Mouse (Mus musculus) CH12F3 (cell line): ENCODE results near the gene Mettl26.

Experiments used
- in situ Hi-C: fragments of 300-500 bp; cut with MboI; formaldehyde crosslinking; loops from 2 replicates; pipeline ENCODE4 v1.14.3; 2020; ENCODE audit warnings: low sequenced_read_pairs

Gene Mettl26

GRCm38 (mm10) chr17:25874721-25875170 is at the start of gene Mettl26:
Mettl26 (plus strand) TSS chr17:25875074.
- in situ Hi-C loops, result loop anchor here (25.0 kb wide), 1 partner anchor 138 kb away; no protein-coding TSS in a partner anchor

GRCm38 (mm10) chr17:25825311-25825710 is 49.6 kb upstream of the Mettl26 start:
- in situ Hi-C loops, result no loop called here

GRCm38 (mm10) chr17:25825984-25826570 is 48.8 kb upstream of the Mettl26 start:
- in situ Hi-C loops, result no loop called here

GRCm38 (mm10) chr17:25827011-25827410 is 47.9 kb upstream of the Mettl26 start:
- in situ Hi-C loops, result no loop called here

GRCm38 (mm10) chr17:25827546-25828222 is 47.2 kb upstream of the Mettl26 start:
- in situ Hi-C loops, result no loop called here

- in situ Hi-C loops, result no loop called here
These were observed 46.7 kb upstream of the Mettl26 start for GRCm38 (mm10) chr17:25828223-25828594.

- in situ Hi-C loops, result no loop called here
These were observed 45.9 kb upstream of the Mettl26 start, which contains the start of gene Jmjd8 for GRCm38 (mm10) chr17:25828712-25829557. Jmjd8 (plus strand) TSS chr17:25828867.

GRCm38 (mm10) chr17:25829558-25830017 is 45.3 kb upstream of the Mettl26 start:
- in situ Hi-C loops, result no loop called here

GRCm38 (mm10) chr17:25830200-25830753 is 44.6 kb upstream of the Mettl26 start:
- in situ Hi-C loops, result no loop called here

GRCm38 (mm10) chr17:25830806-25831431 is 44.0 kb upstream of the Mettl26 start:
- in situ Hi-C loops, result no loop called here

- in situ Hi-C loops, result no loop called here
These were observed 43.2 kb upstream of the Mettl26 start for GRCm38 (mm10) chr17:25831451-25832281.

GRCm38 (mm10) chr17:25832436-25833290 is 42.2 kb upstream of the Mettl26 start:
- in situ Hi-C loops, result no loop called here

GRCm38 (mm10) chr17:25833291-25833663 is 41.6 kb upstream of the Mettl26 start, which contains the start of gene Stub1:
Stub1 (minus strand) TSS chr17:25833404.
- in situ Hi-C loops, result no loop called here

GRCm38 (mm10) chr17:25833961-25834594 is 40.8 kb upstream of the Mettl26 start:
- in situ Hi-C loops, result no loop called here

- in situ Hi-C loops, result no loop called here
These were observed 40.2 kb upstream of the Mettl26 start for GRCm38 (mm10) chr17:25834595-25835222.

- in situ Hi-C loops, result no loop called here
These were observed 39.6 kb upstream of the Mettl26 start for GRCm38 (mm10) chr17:25835301-25835700.

GRCm38 (mm10) chr17:25835816-25836215 is 39.1 kb upstream of the Mettl26 start:
- in situ Hi-C loops, result no loop called here
